Mouse (Mus musculus): ENCODE measurements around the gene Mmaa. TPM values are rescaled to one million over a fixed set of nuclear protein-coding genes. Genes with fewer than 3 reads are reported as not detected.

The Mmaa gene
- polyA plus RNA-seq, 1 experiment from 2014 or later: 17.2 TPM

DNA sequence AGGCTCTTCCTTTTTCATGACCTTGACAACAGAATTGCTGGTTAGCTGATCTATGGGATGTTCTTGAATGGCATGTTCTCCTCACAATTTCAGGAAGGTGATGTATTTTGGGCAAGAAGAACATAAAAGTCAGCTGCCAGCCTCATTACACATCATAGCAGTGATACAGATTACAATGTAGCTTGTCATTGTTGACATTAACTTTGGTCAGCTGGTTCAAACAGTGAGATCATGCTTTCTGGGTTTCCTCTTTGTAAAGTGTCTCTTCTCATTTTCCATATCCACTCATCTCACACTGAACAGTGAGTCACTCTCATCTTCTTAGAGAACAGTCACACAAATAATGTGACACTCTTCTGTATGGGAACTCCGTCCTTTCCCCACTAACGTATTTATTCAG is 51.3 kb downstream of the Mmaa start:
- WGBS: 95% methylated on average over 2 of the region's 2 CpGs
- ATAC-seq (ENCODE audit: low read depth): no peak
- H3K36me3 ChIP-seq (ENCODE audit: control insufficient read depth, insufficient read depth, low read length): no peaks in the 10 kb centered on the region
- no peaks in the 10 kb centered on the region for H3K27me3 ChIP-seq (ENCODE audit: control insufficient read depth, insufficient read depth, low read length)
- no peak overlapping the region for H3K9ac ChIP-seq (replicated peaks; ENCODE audit: low read depth, low read length)
- no peaks in the 10 kb centered on the region for H3K4me1 ChIP-seq (ENCODE audit: control insufficient read depth, insufficient read depth, low read length)
- H3K4me3 ChIP-seq (ENCODE audit: low read depth, low read length): no peak overlapping the region
- H3K4me2 ChIP-seq (ENCODE audit: low read depth, low read length): no peak overlapping the region
- H3K27ac ChIP-seq (ENCODE audit: low read depth, low read length): no peak overlapping the region
- H3K9me3 ChIP-seq (ENCODE audit: control insufficient read depth, low read length): no peaks in the 10 kb centered on the region

GRCm38 (mm10) chr8:79239996-79240395 is 54.7 kb downstream of the Mmaa start:
- ATAC-seq (ENCODE audit: low read depth): no peak

GRCm38 (mm10) chr8:79239320-79239719 is 55.4 kb downstream of the Mmaa start:
- no peak for ATAC-seq (ENCODE audit: low read depth)
- WGBS: 84% methylated on average over 3 of the region's 3 CpGs
- H3K4me2 ChIP-seq (ENCODE audit: low read depth, low read length): no peak overlapping the region

More at GRCm38 (mm10) chr8:79239996-79240395, 54.7 kb downstream of the Mmaa start:
- Histone ChIP-seq H3K36me3 (ENCODE audit: control insufficient read depth, insufficient read depth, low read length) (no peaks in the 10 kb centered on the region), H3K4me1 (ENCODE audit: control insufficient read depth, insufficient read depth, low read length) (no peaks in the 10 kb centered on the region), H3K4me3 (ENCODE audit: low read depth, low read length) (no peak overlapping the region), H3K27me3 (ENCODE audit: control insufficient read depth, insufficient read depth, low read length) (no peaks in the 10 kb centered on the region), H3K9ac (replicated peaks; ENCODE audit: low read depth, low read length) (no peak overlapping the region), H3K27ac (ENCODE audit: low read depth, low read length) (no peak overlapping the region), H3K4me2 (ENCODE audit: low read depth, low read length) (no peak overlapping the region), H3K9me3 (ENCODE audit: control insufficient read depth, low read length) (no peaks in the 10 kb centered on the region)
- WGBS: 89% methylated on average over 7 of the region's 7 CpGs

GRCm38 (mm10) chr8:79229266-79229888 is 65.4 kb downstream of the Mmaa start:
- H3K27me3 ChIP-seq (ENCODE audit: control insufficient read depth, insufficient read depth, low read length): no peaks in the 10 kb centered on the region
- ATAC-seq (ENCODE audit: low read depth): peak; percentile 80
- no peak overlapping the region for H3K27ac ChIP-seq (ENCODE audit: low read depth, low read length)
- WGBS: 60% methylated on average over 8 of the region's 8 CpGs
- H3K4me3 ChIP-seq (ENCODE audit: low read depth, low read length): no peak overlapping the region
- no peak overlapping the region for H3K9ac ChIP-seq (replicated peaks; ENCODE audit: low read depth, low read length)
- H3K4me1 ChIP-seq (ENCODE audit: control insufficient read depth, insufficient read depth, low read length): no peaks in the 10 kb centered on the region
- H3K36me3 ChIP-seq (ENCODE audit: control insufficient read depth, insufficient read depth, low read length): no peaks in the 10 kb centered on the region
- no peak overlapping the region for H3K4me2 ChIP-seq (ENCODE audit: low read depth, low read length)
- no peaks in the 10 kb centered on the region for H3K9me3 ChIP-seq (ENCODE audit: control insufficient read depth, low read length)

More at GRCm38 (mm10) chr8:79239320-79239719, 55.4 kb downstream of the Mmaa start:
- no peaks in the 10 kb centered on the region for H3K4me1 ChIP-seq (ENCODE audit: control insufficient read depth, insufficient read depth, low read length)
- no peak overlapping the region for H3K9ac ChIP-seq (replicated peaks; ENCODE audit: low read depth, low read length)
- no peak overlapping the region for H3K4me3 ChIP-seq (ENCODE audit: low read depth, low read length)
- H3K36me3 ChIP-seq (ENCODE audit: control insufficient read depth, insufficient read depth, low read length): no peaks in the 10 kb centered on the region
- no peaks in the 10 kb centered on the region for H3K27me3 ChIP-seq (ENCODE audit: control insufficient read depth, insufficient read depth, low read length)
- H3K9me3 ChIP-seq (ENCODE audit: control insufficient read depth, low read length): no peaks in the 10 kb centered on the region
- H3K27ac ChIP-seq (ENCODE audit: low read depth, low read length): no peak overlapping the region

DNA sequence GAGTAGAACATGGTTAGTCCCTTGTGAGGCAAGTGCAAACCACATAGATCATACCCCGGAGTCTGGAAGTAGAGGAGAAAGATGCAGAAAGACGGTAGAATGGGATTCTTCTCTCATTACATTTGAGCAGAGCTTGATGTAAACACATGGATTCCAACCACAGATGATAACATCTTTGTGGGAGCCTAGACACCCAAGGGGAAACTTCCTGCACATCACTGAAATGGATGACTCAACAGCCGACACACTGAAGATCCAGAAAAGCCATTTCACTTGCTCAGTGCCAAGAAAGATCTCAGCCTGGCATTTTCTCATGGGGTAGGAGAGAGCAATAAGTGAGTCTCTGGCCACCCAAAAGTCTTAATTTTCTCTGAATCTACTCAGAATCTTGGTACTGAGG is 66.8 kb downstream of the Mmaa start:
- no peak overlapping the region for H3K9ac ChIP-seq (replicated peaks; ENCODE audit: low read depth, low read length)
- H3K27me3 ChIP-seq (ENCODE audit: control insufficient read depth, insufficient read depth, low read length): no peaks in the 10 kb centered on the region
- H3K9me3 ChIP-seq (ENCODE audit: control insufficient read depth, low read length): no peaks in the 10 kb centered on the region
- no peak overlapping the region for H3K4me2 ChIP-seq (ENCODE audit: low read depth, low read length)
- H3K4me1 ChIP-seq (ENCODE audit: control insufficient read depth, insufficient read depth, low read length): no peaks in the 10 kb centered on the region
- no peaks in the 10 kb centered on the region for H3K36me3 ChIP-seq (ENCODE audit: control insufficient read depth, insufficient read depth, low read length)
- WGBS: 83% methylated on average over 3 of the region's 3 CpGs
- no peak overlapping the region for H3K4me3 ChIP-seq (ENCODE audit: low read depth, low read length)
- no peak for ATAC-seq (ENCODE audit: low read depth)
- no peak overlapping the region for H3K27ac ChIP-seq (ENCODE audit: low read depth, low read length)

DNA sequence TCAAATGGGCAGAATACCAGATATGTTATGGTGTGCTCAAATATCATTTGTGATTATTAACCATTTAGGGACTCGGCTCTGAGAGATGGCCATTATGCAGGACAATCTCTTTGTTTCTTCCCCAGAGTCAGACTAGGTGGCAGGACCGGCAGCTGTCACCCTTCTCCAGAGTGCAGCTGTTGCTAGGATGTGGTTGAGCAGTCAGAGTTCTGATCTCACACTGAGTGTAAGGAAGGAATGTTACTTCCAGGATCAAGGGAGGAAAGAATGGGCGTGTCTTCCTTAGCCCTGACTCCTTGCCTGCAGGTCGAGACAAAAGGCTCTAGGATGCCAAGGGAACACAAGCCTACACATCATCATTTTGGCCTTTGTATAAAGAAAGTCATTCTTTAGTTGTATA is 67.5 kb downstream of the Mmaa start:
- Histone ChIP-seq H3K36me3 (ENCODE audit: control insufficient read depth, insufficient read depth, low read length) (no peaks in the 10 kb centered on the region), H3K4me3 (ENCODE audit: low read depth, low read length) (no peak overlapping the region), H3K4me2 (ENCODE audit: low read depth, low read length) (no peak overlapping the region), H3K27ac (ENCODE audit: low read depth, low read length) (no peak overlapping the region), H3K9me3 (ENCODE audit: control insufficient read depth, low read length) (no peaks in the 10 kb centered on the region), H3K4me1 (ENCODE audit: control insufficient read depth, insufficient read depth, low read length) (no peaks in the 10 kb centered on the region), H3K27me3 (ENCODE audit: control insufficient read depth, insufficient read depth, low read length) (no peaks in the 10 kb centered on the region), H3K9ac (replicated peaks; ENCODE audit: low read depth, low read length) (no peak overlapping the region)
- ATAC-seq (ENCODE audit: low read depth): no peak
- WGBS: 79% methylated on average over 4 of the region's 4 CpGs

GRCm38 (mm10) chr8:79226046-79226445 is 68.7 kb downstream of the Mmaa start:
- no peaks in the 10 kb centered on the region for H3K4me1 ChIP-seq (ENCODE audit: control insufficient read depth, insufficient read depth, low read length)
- no peaks in the 10 kb centered on the region for H3K9me3 ChIP-seq (ENCODE audit: control insufficient read depth, low read length)
- H3K27me3 ChIP-seq (ENCODE audit: control insufficient read depth, insufficient read depth, low read length): no peaks in the 10 kb centered on the region
- H3K36me3 ChIP-seq (ENCODE audit: control insufficient read depth, insufficient read depth, low read length): no peaks in the 10 kb centered on the region
- H3K4me2 ChIP-seq (ENCODE audit: low read depth, low read length): no peak overlapping the region
- no peak for ATAC-seq (ENCODE audit: low read depth)
- no peak overlapping the region for H3K27ac ChIP-seq (ENCODE audit: low read depth, low read length)
- WGBS: 94% methylated on average over 3 of the region's 3 CpGs
- no peak overlapping the region for H3K4me3 ChIP-seq (ENCODE audit: low read depth, low read length)
- no peak overlapping the region for H3K9ac ChIP-seq (replicated peaks; ENCODE audit: low read depth, low read length)

DNA sequence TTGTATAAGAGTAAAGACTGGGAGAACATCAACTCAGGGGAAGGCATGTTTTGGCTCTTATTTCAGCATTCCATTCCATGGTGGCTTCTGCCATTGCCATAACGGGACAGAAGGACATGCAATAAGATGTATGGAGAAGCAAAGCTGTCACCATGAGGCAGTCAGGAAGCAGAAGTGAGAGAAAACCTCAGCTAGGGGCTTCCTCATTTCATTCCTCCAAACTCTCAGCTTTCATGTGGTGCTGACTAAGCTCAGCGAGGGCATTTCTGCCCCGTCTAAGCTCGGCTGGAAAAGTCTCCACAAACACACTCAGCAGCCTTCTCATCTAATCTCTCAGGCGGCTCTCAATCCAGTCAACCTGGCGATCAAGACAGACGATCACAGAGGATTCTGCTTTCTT is 69.2 kb downstream of the Mmaa start:
- no peak overlapping the region for H3K27ac ChIP-seq (ENCODE audit: low read depth, low read length)
- WGBS: 91% methylated on average over 7 of the region's 7 CpGs
- no peaks in the 10 kb centered on the region for H3K36me3 ChIP-seq (ENCODE audit: control insufficient read depth, insufficient read depth, low read length)
- ATAC-seq (ENCODE audit: low read depth): no peak
- no peaks in the 10 kb centered on the region for H3K9me3 ChIP-seq (ENCODE audit: control insufficient read depth, low read length)
- H3K4me2 ChIP-seq (ENCODE audit: low read depth, low read length): no peak overlapping the region
- H3K4me3 ChIP-seq (ENCODE audit: low read depth, low read length): no peak overlapping the region
- H3K4me1 ChIP-seq (ENCODE audit: control insufficient read depth, insufficient read depth, low read length): no peaks in the 10 kb centered on the region
- no peak overlapping the region for H3K9ac ChIP-seq (replicated peaks; ENCODE audit: low read depth, low read length)
- H3K27me3 ChIP-seq (ENCODE audit: control insufficient read depth, insufficient read depth, low read length): no peaks in the 10 kb centered on the region

GRCm38 (mm10) chr8:79224363-79224762 is 70.4 kb downstream of the Mmaa start:
- H3K9me3 ChIP-seq (ENCODE audit: control insufficient read depth, low read length): no peaks in the 10 kb centered on the region
- 40% methylated on average over 9 of the region's 9 CpGs for WGBS
- no peak overlapping the region for H3K9ac ChIP-seq (replicated peaks; ENCODE audit: low read depth, low read length)
- no peaks in the 10 kb centered on the region for H3K36me3 ChIP-seq (ENCODE audit: control insufficient read depth, insufficient read depth, low read length)
- H3K27me3 ChIP-seq (ENCODE audit: control insufficient read depth, insufficient read depth, low read length): no peaks in the 10 kb centered on the region
- no peak overlapping the region for H3K4me3 ChIP-seq (ENCODE audit: low read depth, low read length)
- H3K27ac ChIP-seq (ENCODE audit: low read depth, low read length): no peak overlapping the region
- ATAC-seq (ENCODE audit: low read depth): no peak
- H3K4me1 ChIP-seq (ENCODE audit: control insufficient read depth, insufficient read depth, low read length): no peaks in the 10 kb centered on the region
- no peak overlapping the region for H3K4me2 ChIP-seq (ENCODE audit: low read depth, low read length)

Measured in neural tube, embryonic 14.5 days (tissue).